Mouse (Mus musculus): ENCODE data around the gene Gm49339.
"Not testable (repeated sequence)": the region's sequence is repeated elsewhere in the genome, so short reads cannot be mapped to it uniquely, and the experiment has no call there.

Gene Gm49339

DNA sequence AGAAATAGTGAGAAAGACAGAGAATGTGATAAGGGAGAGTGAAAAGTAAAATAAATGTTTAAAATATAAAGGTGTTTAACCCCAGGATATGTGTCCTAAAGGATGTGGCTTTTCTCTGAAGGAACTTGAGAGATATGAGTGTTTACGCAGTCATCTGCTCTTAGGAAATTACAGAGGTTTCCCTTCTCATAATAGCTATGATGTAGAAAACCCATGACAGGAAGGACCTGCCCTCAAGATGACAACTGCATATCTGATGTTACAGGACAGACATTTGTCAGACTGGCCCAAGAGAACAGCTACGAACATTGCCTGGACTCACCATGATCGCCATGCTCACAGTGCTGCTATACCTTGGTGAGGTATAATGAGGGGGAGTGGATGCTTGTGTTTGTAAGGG, at the start of gene Gm49339, which contains the start of gene Lilr4b:
Gene Gm49339 (plus strand): TSS at position 216 of the 400 bp plus-strand sequence.
Gene Lilr4b (plus strand): TSS at position 236 of the 400 bp plus-strand sequence.
- DNase-seq (ENCODE audit: low spot score) = not testable (repeated sequence)

DNA sequence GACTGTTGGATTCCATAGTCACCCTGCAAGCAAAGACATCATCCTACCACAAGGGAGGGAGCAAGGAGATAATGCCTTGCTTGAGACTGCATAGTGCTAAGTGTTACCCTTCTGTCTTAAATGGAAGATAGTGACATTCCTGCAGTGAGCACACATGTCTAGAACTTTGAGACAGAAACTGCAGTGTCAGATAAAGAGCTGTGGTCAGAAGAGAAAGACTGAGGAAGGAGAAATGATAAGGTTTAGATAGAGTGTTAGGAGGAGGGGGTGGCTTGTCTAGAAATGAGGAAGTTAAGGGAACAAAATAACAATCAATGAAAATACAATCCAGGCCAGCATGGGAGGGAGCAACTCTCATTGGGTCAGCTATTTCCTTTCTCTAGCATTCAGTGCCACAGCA, 47.5 kb upstream of the Gm49339 start:
- no peak for DNase-seq (ENCODE audit: low spot score)

DNA sequence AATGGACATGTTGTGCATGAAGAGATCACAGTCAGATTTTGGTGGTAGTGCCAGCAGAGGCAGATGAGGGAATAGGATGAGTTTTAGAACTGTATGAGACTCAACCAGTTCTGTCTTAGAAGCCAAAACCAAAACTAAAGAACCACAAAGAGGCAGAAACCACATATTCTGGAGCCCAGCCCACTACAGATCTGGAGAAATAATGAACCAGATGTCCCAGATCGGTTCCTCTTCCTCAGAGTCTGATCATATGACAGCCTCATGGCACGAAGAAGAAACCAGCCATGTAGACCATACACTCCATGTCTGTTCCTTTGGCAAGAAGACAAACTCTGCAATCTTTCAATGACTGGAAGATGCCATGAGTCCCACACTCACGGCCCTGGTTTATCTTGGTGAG, 44.7 kb upstream of the Gm49339 start:
- DNase-seq (ENCODE audit: low spot score) = no peak

DNA sequence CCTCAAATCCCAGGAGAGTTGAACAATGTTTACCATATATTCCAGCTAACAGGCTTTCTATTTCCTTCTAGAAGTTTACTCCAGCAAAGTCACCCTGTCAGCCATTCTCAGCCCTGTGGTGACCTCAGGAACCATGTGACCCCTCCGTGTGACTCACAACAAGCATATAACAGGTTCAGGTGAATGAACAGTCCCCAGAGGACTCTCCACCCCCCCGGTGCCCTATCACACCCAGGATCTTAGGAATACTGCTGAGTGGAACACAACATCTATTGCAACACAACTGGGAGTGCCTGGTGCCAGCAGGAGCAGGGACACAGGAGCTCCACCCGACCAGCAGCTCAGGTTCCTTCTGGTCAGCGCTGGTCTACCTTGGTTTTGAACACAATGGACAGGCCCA, 28.8 kb upstream of the Gm49339 start:
- DNase-seq (ENCODE audit: low spot score) = no peak

DNA sequence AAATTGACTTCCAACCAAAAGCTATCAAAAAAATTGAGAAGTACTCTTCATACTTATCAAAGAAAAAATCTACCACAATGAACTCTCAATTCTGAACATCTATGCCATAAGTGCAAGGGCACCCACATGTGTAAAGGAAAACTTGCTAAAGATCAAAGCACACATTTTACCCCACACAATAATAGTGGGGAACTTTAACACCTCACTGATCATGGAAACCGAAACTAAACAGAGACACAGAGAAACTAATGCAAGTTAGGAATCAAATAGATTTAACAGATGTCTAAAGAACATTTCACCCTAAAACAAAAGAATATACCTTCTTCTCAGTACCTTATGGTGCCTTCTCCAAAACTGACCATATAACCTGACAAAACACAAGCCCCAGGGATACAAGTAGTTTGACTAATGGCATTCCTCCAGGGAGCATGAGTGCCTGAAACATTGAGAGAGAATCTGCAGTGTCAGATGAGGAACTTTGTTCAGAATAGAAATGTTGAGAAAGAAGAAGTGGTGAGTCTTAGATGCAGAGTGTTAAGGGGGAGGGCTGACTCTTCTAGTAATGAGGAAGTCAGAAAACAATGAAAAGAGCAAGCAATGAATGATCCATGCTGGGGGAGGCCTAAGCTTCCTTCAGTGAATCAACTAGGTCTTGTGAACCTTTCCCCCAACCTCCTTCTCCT, 26.7 kb upstream of the Gm49339 start:
- no peak for DNase-seq (ENCODE audit: low spot score)

DNA sequence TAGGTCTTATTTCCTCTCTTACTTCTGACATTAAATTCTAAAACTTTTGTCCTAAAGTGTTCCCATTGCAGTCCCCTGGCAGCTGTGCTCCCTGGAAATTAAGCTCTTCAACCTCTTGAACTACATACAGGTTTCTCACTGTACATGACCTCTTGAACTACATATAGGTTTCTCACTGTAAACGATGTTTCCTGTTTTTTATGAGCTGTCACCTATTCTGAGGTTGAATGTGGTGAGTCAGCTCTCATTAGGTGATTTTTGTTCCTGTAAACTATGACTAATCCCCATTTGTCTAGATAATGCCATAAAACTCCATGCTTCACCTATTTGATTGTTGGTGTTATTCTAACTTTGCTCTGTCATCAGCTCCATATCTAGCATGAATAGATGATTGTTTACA, 26.0 kb upstream of the Gm49339 start:
- no peak for DNase-seq (ENCODE audit: low spot score)

DNA sequence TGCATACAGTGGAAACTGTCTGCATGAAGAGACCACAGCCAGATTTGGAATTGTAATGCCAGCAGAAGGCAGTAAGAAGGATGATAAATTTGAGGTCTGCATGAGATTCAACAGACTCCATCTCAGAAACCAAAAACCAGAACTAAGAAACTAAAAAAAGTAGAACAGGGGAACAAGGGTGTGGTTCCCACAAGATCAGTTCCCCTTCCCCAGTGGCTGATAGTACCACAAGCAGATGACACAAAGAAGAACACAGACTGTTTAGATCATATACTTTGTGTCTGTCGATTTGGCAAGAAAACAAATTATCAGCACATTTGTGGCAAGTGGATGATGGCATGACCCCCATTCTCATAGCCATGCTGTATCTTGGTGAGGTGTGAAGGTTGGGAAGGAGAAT, 24.6 kb upstream of the Gm49339 start:
- DNase-seq (ENCODE audit: low spot score) = no peak

DNA sequence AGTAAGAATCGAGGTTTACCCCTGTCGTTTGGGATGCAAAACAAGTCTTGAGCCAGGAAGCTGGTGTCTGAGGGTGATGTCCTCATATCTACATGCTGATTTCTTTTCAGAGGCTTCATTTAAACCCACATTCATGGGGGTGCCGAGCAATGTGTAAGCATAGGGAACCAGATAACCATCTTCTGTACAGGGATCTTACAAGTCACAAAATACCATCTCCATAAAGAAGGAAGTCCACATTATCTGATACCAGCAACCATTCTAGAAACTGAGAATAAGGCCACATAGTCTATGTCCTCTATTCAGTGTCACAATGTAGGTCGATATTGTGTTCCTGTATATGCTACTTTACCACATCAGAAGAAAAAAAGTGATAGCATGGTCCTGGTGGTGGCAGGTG, 24.0 kb upstream of the Gm49339 start:
- DNase-seq (ENCODE audit: low spot score) = no peak

DNA sequence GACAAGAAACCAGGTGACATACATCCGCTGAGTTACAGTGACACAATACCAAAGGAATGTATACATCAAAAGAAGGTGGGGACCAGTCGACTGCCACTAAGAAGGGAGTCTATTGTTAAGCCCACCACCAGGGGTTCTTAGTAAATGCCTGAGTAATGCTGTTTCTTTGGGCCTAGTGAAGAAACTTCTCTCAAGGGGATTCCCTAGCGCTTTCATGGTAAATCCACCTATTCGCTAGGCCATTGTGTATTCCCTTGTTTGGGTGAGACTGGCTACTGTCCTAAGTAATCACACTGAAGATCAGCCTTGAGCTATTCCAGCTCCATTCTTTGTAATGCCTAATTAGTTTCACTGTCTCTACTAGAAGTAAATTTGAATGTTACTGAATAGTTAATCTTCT, 16.6 kb upstream of the Gm49339 start:
- DNase-seq (ENCODE audit: low spot score) = not testable (repeated sequence)

DNA sequence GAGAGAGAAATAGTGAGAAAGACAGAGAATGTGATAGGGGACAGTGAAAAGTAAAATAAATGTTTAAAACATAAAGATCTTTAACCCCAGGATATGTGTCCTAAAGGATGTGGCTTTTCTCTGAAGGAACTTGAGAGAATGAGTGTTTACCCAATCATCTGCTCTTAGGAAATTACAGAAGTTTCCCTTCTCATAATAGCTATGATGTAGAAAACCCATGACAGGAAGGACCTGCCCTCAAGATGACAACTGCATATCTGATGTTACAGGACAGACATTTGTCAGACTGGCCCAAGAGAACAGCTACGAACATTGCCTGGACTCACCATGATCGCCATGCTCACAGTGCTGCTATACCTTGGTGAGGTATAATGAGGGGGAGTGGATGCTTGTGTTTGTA, 10.3 kb downstream of the Gm49339 start, which contains the start of gene Lilrb4a:
Gene Lilrb4a (plus strand): TSS at position 266 of the 400 bp plus-strand sequence.
- not testable (repeated sequence) for DNase-seq (ENCODE audit: low spot score)

DNA sequence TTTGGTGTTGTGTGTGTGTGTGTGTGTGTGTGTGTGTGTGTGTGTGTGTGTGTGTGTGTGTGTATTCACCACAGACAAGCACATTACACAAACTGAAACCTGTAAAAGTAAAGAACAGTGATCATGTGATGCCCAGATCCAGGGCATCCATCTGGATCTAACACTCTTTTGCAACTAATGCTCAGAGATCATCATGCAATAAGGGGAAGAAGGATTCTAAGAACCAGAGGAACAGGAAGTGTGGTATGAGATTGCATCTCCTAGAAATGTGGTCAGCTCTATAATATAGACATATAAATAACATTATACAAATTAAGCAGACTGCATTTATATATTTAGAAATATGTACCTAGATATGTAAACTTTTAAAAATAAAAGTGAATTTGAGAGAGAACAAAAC, 39.6 kb downstream of the Gm49339 start:
- no peak for DNase-seq (ENCODE audit: low spot score)

DNA sequence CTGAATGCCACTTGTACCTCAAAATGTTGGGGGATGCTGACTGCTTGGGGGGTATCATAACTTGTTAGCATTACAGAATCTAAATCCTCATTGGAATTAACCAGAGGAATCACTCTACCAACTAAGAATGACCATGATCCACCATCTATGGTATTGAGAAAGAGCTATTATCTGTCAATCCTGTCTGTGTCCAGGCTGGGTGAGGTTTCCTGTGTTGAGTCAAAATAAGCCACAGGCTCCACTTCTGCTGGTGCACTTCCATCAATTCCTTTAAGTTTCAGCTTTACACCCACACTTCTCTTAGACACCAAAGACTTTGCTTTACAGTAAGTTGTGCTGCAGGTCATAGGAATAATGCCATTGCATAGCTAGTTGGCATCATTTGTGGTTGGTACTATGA, 41.0 kb downstream of the Gm49339 start:
- DNase-seq (ENCODE audit: low spot score) = no peak

DNA sequence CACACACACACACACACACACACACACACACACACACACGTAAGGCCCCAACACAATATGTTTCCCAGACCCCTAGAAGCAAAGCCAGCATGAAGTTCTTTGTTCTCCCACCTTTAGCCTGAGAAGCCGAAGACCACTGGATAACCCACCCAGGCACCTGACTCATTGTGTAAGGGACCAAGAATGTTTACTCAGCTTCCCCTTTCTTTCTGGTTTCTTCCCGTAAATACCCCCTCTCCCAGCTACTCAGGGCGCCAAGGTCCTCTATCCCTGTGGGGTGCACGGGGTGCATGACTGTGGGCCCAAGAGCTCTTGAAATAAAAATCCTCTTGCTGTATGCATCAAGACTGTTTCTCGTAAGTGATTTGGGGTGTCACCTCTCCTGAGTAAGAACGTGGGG, 45.7 kb downstream of the Gm49339 start:
- DNase-seq (ENCODE audit: low spot score) = no peak

DNA sequence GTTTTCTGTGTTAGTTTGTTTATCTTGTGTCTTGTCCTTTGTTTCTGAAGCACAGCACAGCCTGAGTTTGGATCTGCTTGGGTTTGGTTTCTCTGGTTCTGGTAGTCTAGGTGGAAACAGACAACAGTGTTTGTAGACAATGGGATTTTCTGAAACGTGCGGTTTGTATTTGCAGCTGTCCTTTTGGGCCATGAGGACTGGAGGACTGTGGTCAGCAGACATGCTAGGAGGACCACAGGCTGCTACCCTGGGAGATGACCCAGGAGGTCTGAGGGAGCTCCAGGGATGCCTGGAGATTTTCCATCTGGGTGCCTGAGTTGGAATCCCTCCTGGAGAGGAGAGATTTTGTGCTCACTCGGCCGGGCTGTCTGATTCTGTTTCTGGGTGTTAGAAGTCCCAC, 46.2 kb downstream of the Gm49339 start:
- DNase-seq (ENCODE audit: low spot score) = no peak

DNA sequence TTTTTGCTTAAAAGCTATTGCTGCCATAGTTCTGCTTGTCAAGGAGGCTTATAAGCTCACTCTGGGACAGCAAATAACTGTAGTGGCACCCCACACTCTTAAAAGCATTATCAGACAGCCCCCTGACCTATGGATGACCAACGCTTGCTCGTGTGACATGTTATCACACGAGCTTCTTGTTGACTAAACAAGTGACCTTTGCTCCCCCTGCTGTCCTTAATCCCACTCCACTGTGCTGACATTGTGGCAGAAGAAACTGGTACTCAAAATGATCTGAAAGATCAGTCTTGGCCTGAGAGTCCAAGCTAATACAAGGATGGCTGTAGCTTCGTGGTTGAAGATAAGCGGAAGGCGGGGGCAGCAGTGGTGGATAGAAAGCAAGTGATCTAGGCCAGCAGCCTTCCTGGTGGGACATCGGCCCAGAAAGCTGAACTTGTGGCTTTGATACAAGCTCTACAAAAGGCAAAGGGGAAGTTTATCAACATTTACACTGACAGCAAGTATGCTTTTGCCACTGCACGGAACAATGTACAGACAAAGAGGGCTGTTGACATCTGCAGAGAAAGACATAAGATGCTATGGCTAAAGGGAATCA, 48.5 kb downstream of the Gm49339 start:
- no peak for DNase-seq (ENCODE audit: low spot score)

DNA sequence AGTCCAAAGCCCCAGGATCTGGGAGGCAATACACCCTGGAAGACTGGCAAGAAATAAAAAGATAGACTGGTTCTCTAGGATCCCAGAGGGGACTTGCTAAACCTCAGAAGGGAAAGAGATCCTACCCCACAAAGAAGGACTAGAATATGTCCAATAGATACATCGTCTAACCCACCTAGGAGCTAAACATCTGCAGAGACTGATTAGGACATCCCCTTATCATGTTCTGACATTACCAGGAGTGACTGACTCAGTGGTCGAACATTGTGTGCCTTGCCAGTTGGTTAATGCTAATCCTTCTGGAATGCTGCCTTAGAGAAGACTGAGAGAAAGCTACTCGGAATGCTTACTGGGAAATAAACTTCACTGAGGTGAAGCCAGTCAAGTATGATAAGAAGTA, 49.1 kb downstream of the Gm49339 start:
- no peak for DNase-seq (ENCODE audit: low spot score)

DNA sequence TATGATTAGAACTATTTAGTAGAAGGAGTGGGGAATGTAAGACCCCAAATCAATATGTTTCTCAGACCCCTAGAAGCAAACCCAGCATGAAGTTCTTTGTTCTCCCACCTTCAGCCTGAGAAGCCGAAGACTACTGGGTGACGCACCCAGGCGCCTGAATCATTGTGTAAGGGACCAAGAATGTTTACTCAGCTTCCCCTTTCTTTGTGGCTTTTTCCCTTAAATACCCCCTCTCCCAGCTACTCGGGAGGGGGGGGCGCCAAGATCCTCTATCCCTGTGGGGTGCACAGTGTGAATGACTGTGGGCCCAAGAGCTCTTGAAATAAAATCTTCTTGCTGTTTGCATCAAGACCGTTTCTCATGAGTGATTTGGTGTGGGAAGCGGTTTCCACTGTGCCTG, 50.4 kb downstream of the Gm49339 start:
- no peak for DNase-seq (ENCODE audit: low spot score)

Measured in spleen, adult 12 weeks (tissue).